ENCODE assay signal across 30 mouse cellular contexts in genomic region chr14:62496501-62496900, GRCm38 (mm10). TPM values are rescaled to one million over a fixed set of nuclear protein-coding genes. Genes with fewer than 3 reads are reported as not detected.
DNase-seq lines count a peak whose midpoint lies in the region; ATAC-seq lines count a peak whose summit lies in the region.
"Had no signal": no experiment of that assay in that cellular context is flagged by ENCODE, and none has a peak within 500 bp of the region (broad histone marks: within the 10 kb centered on the region; RNA-seq: fewer than 3 reads in every experiment).

No protein-coding gene starts in this region.

- no peak overlapping the region for H3K27ac ChIP-seq in heart, embryonic 12.5 days (ENCODE audit: poor library complexity, severe bottlenecking)
- H3K27ac ChIP-seq: embryonic facial prominence, embryonic 13.5 days; embryonic facial prominence, embryonic 15.5 days; forebrain, embryonic 13.5 days; forebrain, embryonic 15.5 days had no signal

- no peak overlapping the region for H3K4me3 ChIP-seq in heart, embryonic 12.5 days
- H3K4me3 ChIP-seq: embryonic facial prominence, embryonic 13.5 days; embryonic facial prominence, embryonic 15.5 days; erythroblast, embryonic 14.5 days; forebrain, embryonic 13.5 days; forebrain, embryonic 15.5 days had no signal

- WGBS in heart, embryonic 12.5 days, result 27% methylated on average over 1 of the region's 1 CpGs

- no peak for ATAC-seq in heart, embryonic 12.5 days (ENCODE audit: insufficient number of reproducible peaks, low FRiP score)
- ATAC-seq: activated CD4-positive, CD25-positive, alpha-beta regulatory T cell, adult 4 months; CD4-positive, CD25-positive, alpha-beta regulatory T cell, adult 4 months; forebrain, embryonic 13.5 days; forebrain, embryonic 15.5 days; forebrain, postnatal 0 days; Patski had no signal

- no peak overlapping the region for H3K4me2 ChIP-seq in heart, embryonic 12.5 days
- H3K4me2 ChIP-seq: embryonic facial prominence, embryonic 13.5 days; embryonic facial prominence, embryonic 15.5 days; forebrain, embryonic 13.5 days; forebrain, embryonic 15.5 days had no signal

- no peaks in the 10 kb centered on the region for H3K36me3 ChIP-seq in heart, embryonic 12.5 days
- H3K36me3 ChIP-seq: embryonic facial prominence, embryonic 13.5 days; embryonic facial prominence, embryonic 15.5 days; forebrain, embryonic 15.5 days; G1E had no signal

- intact Hi-C loops in heart, postnatal 36 days (cut with DNase I), result no loop called here
- intact Hi-C loops in heart, postnatal 25 days (cut with DNase I), result no loop called here

- peak; percentile 94 for DNase-seq in heart, adult 11 months
- peak; percentile 11 for DNase-seq in heart, adult 8-10 months (ENCODE audit: low spot score)
- DNase-seq in heart, postnatal 4 days, result no peak
- peak; percentile 6 to 7 for DNase-seq in heart, postnatal 36 days
- no peak for DNase-seq in heart, postnatal 25 days (ENCODE audit: low spot score)
- DNase-seq: adrenal gland, adult 8-10 months; adrenal gland, postnatal 14 days; adrenal gland, postnatal 36 days; B cell, adult 2 months; cerebellum, adult 11 months; cerebellum, adult 18-20 months; cerebellum, adult 8-10 months; cerebellum, adult 9-11 months; cerebellum, postnatal 14 days; cerebellum, postnatal 36 days; embryo, embryonic 11 days; forebrain, postnatal 0 days had no signal

- no peaks in the 10 kb centered on the region for H3K27me3 ChIP-seq in heart, embryonic 12.5 days (replicated peaks)
- H3K27me3 ChIP-seq: CH12.LX; embryonic facial prominence, embryonic 13.5 days; embryonic facial prominence, embryonic 15.5 days; forebrain, embryonic 13.5 days; forebrain, embryonic 15.5 days had no signal

- H3K4me1 ChIP-seq in heart, embryonic 12.5 days (replicated peaks), result peaks cover 3% of the 10 kb centered on the region
- H3K4me1 ChIP-seq: embryonic facial prominence, embryonic 13.5 days; embryonic facial prominence, embryonic 15.5 days; forebrain, embryonic 13.5 days; forebrain, embryonic 15.5 days had no signal

- H3K9me3 ChIP-seq in heart, embryonic 12.5 days (replicated peaks), result no peaks in the 10 kb centered on the region
- H3K9me3 ChIP-seq: embryonic facial prominence, embryonic 13.5 days; embryonic facial prominence, embryonic 15.5 days; forebrain, embryonic 13.5 days; forebrain, embryonic 15.5 days; G1E had no signal

- H3K9ac ChIP-seq in heart, embryonic 12.5 days, result no peak overlapping the region; the same call in 1 of the 2 replicates
- H3K9ac ChIP-seq: embryonic facial prominence, embryonic 13.5 days; embryonic facial prominence, embryonic 15.5 days; forebrain, embryonic 13.5 days; forebrain, embryonic 15.5 days; forebrain, postnatal 0 days had no signal

RNA-seq across cellular contexts. Expression of gene Gucy1b2, which starts 40.4 kb away (rescaled TPM):
- 0.06 TPM in 1 of 2 replicates, not detected in the other for polyA plus RNA-seq in heart, embryonic 12.5 days (2016; fragmentation: Nextera tagmentation; extraction: Ambion mirVana)
- under 1 TPM in 1 of 4 experiments, not detected in 3; 0.28 TPM for total RNA-seq in heart, adult 8-10 months (2022)
- total RNA-seq in heart, postnatal 4 days (2021), result under 1 TPM in 1 of 2 experiments, not detected in 1; 0.18 TPM
- total RNA-seq in heart, postnatal 36 days (2021), result under 1 TPM in 1 of 2 experiments, not detected in 1; 0.11 TPM
- total RNA-seq in heart, postnatal 25 days (2021), result not detected
- total RNA-seq: CH12.LX; common myeloid progenitor, adult 5-6 weeks; G1E had no signal
- polyA plus RNA-seq: activated CD4-positive, CD25-positive, alpha-beta regulatory T cell, adult 4 months; CD4-positive, CD25-positive, alpha-beta regulatory T cell, adult 4 months; embryonic facial prominence, embryonic 11.5 days; erythroblast, embryonic 14.5 days; G1E had no signal

RNA-seq across cellular contexts. Expression of gene Fam124a, which starts 59.0 kb away (rescaled TPM):
- polyA plus RNA-seq in heart, embryonic 12.5 days (2016; fragmentation: Nextera tagmentation; extraction: Ambion mirVana), result 1.9 and 3.1 TPM in 2 replicates
- total RNA-seq in heart, adult 8-10 months (2022), result 1 to 10 TPM; 3.6 to 5.0 (median 3.7) TPM
- 1 to 10 TPM; 3.2 to 3.8 TPM for total RNA-seq in heart, postnatal 4 days (2021)
- 1 to 10 TPM; 2.9 to 4.2 TPM for total RNA-seq in heart, postnatal 36 days (2021)
- 1 to 10 TPM; 3.0 to 4.3 TPM for total RNA-seq in heart, postnatal 25 days (2021)
- total RNA-seq: CH12.LX; common myeloid progenitor, adult 5-6 weeks had no signal
- polyA plus RNA-seq: activated CD4-positive, CD25-positive, alpha-beta regulatory T cell, adult 4 months; CD4-positive, CD25-positive, alpha-beta regulatory T cell, adult 4 months; erythroblast, embryonic 14.5 days; G1E had no signal

Comparison
In these comparisons a context has a peak if more than half of its experiments do, and no peak if none do; other contexts are left out.
1. DNase-seq: peak in heart, adult 11 months (single experiment), heart, adult 8-10 months (single experiment) and heart, postnatal 36 days (2 of 2); none in heart, postnatal 4 days (single experiment) and heart, postnatal 25 days (single experiment).